Mouse (Mus musculus): ENCODE measurements around the gene Hif1an. TPM values are rescaled to one million over a fixed set of nuclear protein-coding genes. Genes with fewer than 3 reads are reported as not detected.

Hif1an gene
- total and polyA plus RNA-seq, 3 experiments = 8.3 to 29.2 (median 12.9) TPM

- H3K36me3 ChIP-seq (replicated peaks in 1 of 2; ENCODE audit: control insufficient read depth in 1 of 2, insufficient read depth in 1 of 2, low read length in 1 of 2) = no peaks in the 10 kb centered on the region
- dilution Hi-C loops (cut with MboI; ENCODE audit: extremely low pct_ligation_motif_present, extremely low pct_unique_long_range_greater_than_20kb, low sequenced_read_pairs) = no loop called here
- no peaks in the 10 kb centered on the region for H3K9me3 ChIP-seq (replicated peaks; ENCODE audit: low read length)
- H3K4me1 ChIP-seq (ENCODE audit: control insufficient read depth in 1 of 2, insufficient read depth in 2 of 2) = 0 out of 4 replicates have a peak, but pooled peaks cover 0 to 3% of the 10 kb centered on the region in 2 experiments
- no peaks in the 10 kb centered on the region for H3K79me2 ChIP-seq (replicated peaks; ENCODE audit: control insufficient read depth, extremely low read depth, insufficient read depth, poor library complexity, severe bottlenecking)
- in situ Hi-C loops (cut with MboI; ENCODE audit: low pct_ligation_motif_present, low pct_unique_long_range_greater_than_20kb, low sequenced_read_pairs) = no loop called here
- no peak overlapping the region for H3K9ac ChIP-seq (ENCODE audit: insufficient read depth, low read depth)
- peaks cover 20% of the 10 kb centered on the region for H3K27me3 ChIP-seq (replicated peaks)
- no peak for DNase-seq (ENCODE audit: extremely low read depth)
- no peak overlapping the region for H3K27ac ChIP-seq (ENCODE audit: insufficient read depth, low read depth)
- no peak overlapping the region for H3K4me3 ChIP-seq (replicated peaks in 1 of 3; ENCODE audit: low read depth in 2 of 3, low read length in 2 of 3, poor library complexity in 1 of 3)
- H3K4me2 ChIP-seq (ENCODE audit: insufficient read depth, low read depth, poor library complexity, severe bottlenecking) = no peak overlapping the region
- TF ChIP-seq ZMIZ1 (IDR thresholded peaks at IDR 0.05; ENCODE audit: low read depth, low read length) = no peak
- TF ChIP-seq NRF1 (IDR thresholded peaks at IDR 0.05; ENCODE audit: low read depth, low read length) = no peak
- TF ChIP-seq EP300 (IDR thresholded peaks at IDR 0.05; ENCODE audit: low read length) = no peak
- no peak for TF ChIP-seq MAX (IDR thresholded peaks at IDR 0.05; ENCODE audit: low read length)
- no peak for TF ChIP-seq TBP (conservative IDR thresholded peaks at IDR 0.05; ENCODE audit: low read depth, low read length)
- TF ChIP-seq TCF12 (IDR thresholded peaks at IDR 0.05; ENCODE audit: low read depth, low read length) = no peak
- no peak for TF ChIP-seq BHLHE40 (IDR thresholded peaks at IDR 0.05; ENCODE audit: low read depth, low read length)
- no peak for TF ChIP-seq RCOR1 (conservative IDR thresholded peaks at IDR 0.05; ENCODE audit: low read depth, low read length)
- TF ChIP-seq PAX5 (IDR thresholded peaks at IDR 0.05; ENCODE audit: low read length) = no peak
- TF ChIP-seq JUND (conservative IDR thresholded peaks at IDR 0.05; ENCODE audit: low read depth, low read length) = no peak
- TF ChIP-seq ETS1 (conservative IDR thresholded peaks at IDR 0.05; ENCODE audit: low read depth, low read length) = no peak
- no peak for TF ChIP-seq KAT2A (IDR thresholded peaks at IDR 0.05; ENCODE audit: insufficient replicate concordance, low read length)
- TF ChIP-seq UBTF (IDR thresholded peaks at IDR 0.05; ENCODE audit: low read depth, low read length) = no peak
- TF ChIP-seq E2F4 (IDR thresholded peaks at IDR 0.05; ENCODE audit: insufficient replicate concordance, low read depth, low read length) = no peak
- no peak for TF ChIP-seq MAFK (IDR thresholded peaks at IDR 0.05; ENCODE audit: insufficient replicate concordance, low read length)
- no peak for TF ChIP-seq SMC3 (IDR thresholded peaks at IDR 0.05; ENCODE audit: low read depth, low read length)
- no peak for TF ChIP-seq ELF1 (IDR thresholded peaks at IDR 0.05; ENCODE audit: low read depth, low read length)
- no peak for TF ChIP-seq IRF4 (IDR thresholded peaks at IDR 0.05; ENCODE audit: low read depth, low read length)
Measured at GRCm38 (mm10) chr19:44618166-44618565, 55.5 kb downstream of the Hif1an start.

Other genes starting within 250 kb of the Hif1an start
- 0.08 TPM in 1 of 2 replicates, not detected in the other for gene Scd4, start 229.8 kb upstream of the Hif1an start, total RNA-seq (2012; rRNA removed)
- gene Scd4, start 229.8 kb upstream of the Hif1an start, total RNA-seq (2014; rRNA removed) = 0.18 TPM in 1 of 2 replicates, not detected in the other
- gene Scd4, start 229.8 kb upstream of the Hif1an start, polyA plus RNA-seq (2012; ENCODE audit: insufficient read length, low read depth) = 0.10 and 0.11 TPM in 2 replicates
- gene Scd1, start 155.0 kb upstream of the Hif1an start, total RNA-seq (2012; rRNA removed) = 202 and 225 TPM in 2 replicates
- gene Scd1, start 155.0 kb upstream of the Hif1an start, total RNA-seq (2014; rRNA removed) = 240 and 314 TPM in 2 replicates
- 203 and 244 TPM in 2 replicates for gene Scd1, start 155.0 kb upstream of the Hif1an start, polyA plus RNA-seq (2012; ENCODE audit: insufficient read length, low read depth)
- gene Wnt8b, start 69.4 kb upstream of the Hif1an start, total RNA-seq (2012; rRNA removed) = not detected in 2 replicates
- gene Wnt8b, start 69.4 kb upstream of the Hif1an start, total RNA-seq (2014; rRNA removed) = not detected in 2 replicates
- 0.07 TPM in 1 of 2 replicates, not detected in the other for gene Wnt8b, start 69.4 kb upstream of the Hif1an start, polyA plus RNA-seq (2012; ENCODE audit: insufficient read length, low read depth)
- 0.17 TPM in 2 replicates for gene Sec31b, start 17.0 kb upstream of the Hif1an start, total RNA-seq (2012; rRNA removed)
- gene Sec31b, start 17.0 kb upstream of the Hif1an start, total RNA-seq (2014; rRNA removed) = 0.19 and 0.34 TPM in 2 replicates
- gene Sec31b, start 17.0 kb upstream of the Hif1an start, polyA plus RNA-seq (2012; ENCODE audit: insufficient read length, low read depth) = 0.64 and 1.1 TPM in 2 replicates
- 1.7 TPM in 1 of 2 replicates, not detected in the other for gene Gm20538, start 10.0 kb upstream of the Hif1an start, total RNA-seq (2012; rRNA removed)
- gene Gm20538, start 10.0 kb upstream of the Hif1an start, total RNA-seq (2014; rRNA removed) = not detected in 2 replicates
- gene Gm20538, start 10.0 kb upstream of the Hif1an start, polyA plus RNA-seq (2012; ENCODE audit: insufficient read length, low read depth) = not detected in 2 replicates
- gene Ndufb8, start 7.4 kb upstream of the Hif1an start, total RNA-seq (2012; rRNA removed) = 341 and 383 TPM in 2 replicates
- gene Ndufb8, start 7.4 kb upstream of the Hif1an start, total RNA-seq (2014; rRNA removed) = 278 and 354 TPM in 2 replicates
- 311 and 321 TPM in 2 replicates for gene Ndufb8, start 7.4 kb upstream of the Hif1an start, polyA plus RNA-seq (2012; ENCODE audit: insufficient read length, low read depth)
- not detected in 2 replicates for gene Pax2, start 193.2 kb downstream of the Hif1an start, total RNA-seq (2012; rRNA removed)
- not detected in 2 replicates for gene Pax2, start 193.2 kb downstream of the Hif1an start, total RNA-seq (2014; rRNA removed)
- not detected in 2 replicates for gene Pax2, start 193.2 kb downstream of the Hif1an start, polyA plus RNA-seq (2012; ENCODE audit: insufficient read length, low read depth)

Measured in CH12.LX (cell line).